Mouse (Mus musculus) layer of hippocampus, adult 2 months (tissue): Measurements from ENCODE around the gene Tmem217. TPM values are rescaled to one million over a fixed set of nuclear protein-coding genes. Genes with fewer than 3 reads are reported as not detected.
"Not testable (repeated sequence)": the region's sequence is repeated elsewhere in the genome, so short reads cannot be mapped to it uniquely, and the experiment has no call there.

ENCODE experiments used
- DNase-seq, 2 experiments: peaks; one replicate each; pipeline ENCODE4 v3.0.0; 2022; ENCODE audit warnings: low spot score in 2 of 2
- H3K27ac ChIP-seq: fragments of 200-600 bp; 2 replicates; pipeline ENCODE4 v1.8.1; 2022
- H3K4me3 ChIP-seq: fragments of 200-600 bp; 2 replicates; pipeline ENCODE4 v1.8.1; 2022; ENCODE audit warnings: mild to moderate bottlenecking
- CTCF ChIP-seq: fragments of 200-600 bp; conservative IDR thresholded peaks from 2 replicates; pipeline ENCODE4 v1.8.1; 2022; ENCODE audit warnings: antibody characterized with exemption, mild to moderate bottlenecking, moderate library complexity
- total RNA-seq, 2 experiments: library from RNA; stranded (reverse); gene quantifications; 2 replicates each; pipeline ENCODE4 v1.2.3; 2021

Tmem217 gene
- total RNA-seq, 2 experiments from 2014 or later: not detected

- H3K27ac ChIP-seq: peak overlapping the region; percentile 33; the same call in 1 of the 2 replicates
- DNase-seq: peak in 1 of 2 experiments; percentile 27
- no peak for TF ChIP-seq CTCF
- no peak overlapping the region for H3K4me3 ChIP-seq
Observed at GRCm38 (mm10) chr17:29542831-29543690, 9.1 kb downstream of the Tmem217 start.

DNA sequence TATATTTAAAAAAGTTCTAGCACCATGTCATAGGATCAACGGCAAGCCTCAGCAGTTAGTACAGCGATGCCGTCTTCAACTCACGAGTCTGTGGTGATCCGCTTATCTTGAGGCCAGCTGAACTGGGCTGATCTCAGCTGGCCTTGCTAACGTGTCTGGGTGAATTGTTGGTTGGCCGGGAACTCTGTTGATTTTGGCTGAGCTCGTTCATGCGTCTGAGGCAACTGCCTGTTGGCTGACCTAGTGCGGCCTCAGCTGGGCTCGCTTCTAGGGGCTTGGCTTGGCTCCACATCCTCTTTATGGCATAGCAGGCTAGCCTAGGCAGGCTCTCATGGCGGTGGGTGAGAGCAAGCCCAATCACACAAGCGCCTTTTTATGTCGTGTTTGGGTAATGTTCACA is 10.8 kb downstream of the Tmem217 start:
- no peak for TF ChIP-seq CTCF
- no peak for DNase-seq
- no peak overlapping the region for H3K4me3 ChIP-seq
- no peak overlapping the region for H3K27ac ChIP-seq

GRCm38 (mm10) chr17:29540426-29540825 is 11.8 kb downstream of the Tmem217 start:
- TF ChIP-seq CTCF: no peak
- H3K27ac ChIP-seq: no peak overlapping the region
- H3K4me3 ChIP-seq: no peak overlapping the region
- DNase-seq: no peak

DNA sequence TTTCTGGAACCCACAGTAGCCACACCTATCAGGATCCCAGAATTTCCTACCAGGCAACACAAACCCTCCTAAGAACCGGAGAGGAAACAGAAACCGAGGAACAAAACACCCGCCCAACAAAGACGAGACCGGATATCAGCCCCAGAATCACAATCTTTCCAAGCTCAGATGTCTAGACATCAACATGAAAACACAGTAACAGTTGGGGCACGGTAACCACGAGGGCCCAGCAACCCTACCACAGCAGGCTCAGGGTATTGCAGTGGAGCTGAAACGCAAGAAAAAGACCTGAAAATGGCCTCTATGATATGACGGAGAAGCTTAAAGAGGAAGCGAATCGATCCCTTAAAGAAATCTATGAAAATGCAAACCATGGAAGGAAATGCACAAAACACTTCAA is 18.3 kb downstream of the Tmem217 start:
- TF ChIP-seq CTCF: no peak
- DNase-seq: no peak
- Histone ChIP-seq H3K27ac (no peak overlapping the region), H3K4me3 (no peak overlapping the region)

- H3K27ac ChIP-seq: no peak overlapping the region
- H3K4me3 ChIP-seq: no peak overlapping the region
- DNase-seq: no peak
- no peak for TF ChIP-seq CTCF
Observed at GRCm38 (mm10) chr17:29531757-29532384, 20.3 kb downstream of the Tmem217 start.

DNA sequence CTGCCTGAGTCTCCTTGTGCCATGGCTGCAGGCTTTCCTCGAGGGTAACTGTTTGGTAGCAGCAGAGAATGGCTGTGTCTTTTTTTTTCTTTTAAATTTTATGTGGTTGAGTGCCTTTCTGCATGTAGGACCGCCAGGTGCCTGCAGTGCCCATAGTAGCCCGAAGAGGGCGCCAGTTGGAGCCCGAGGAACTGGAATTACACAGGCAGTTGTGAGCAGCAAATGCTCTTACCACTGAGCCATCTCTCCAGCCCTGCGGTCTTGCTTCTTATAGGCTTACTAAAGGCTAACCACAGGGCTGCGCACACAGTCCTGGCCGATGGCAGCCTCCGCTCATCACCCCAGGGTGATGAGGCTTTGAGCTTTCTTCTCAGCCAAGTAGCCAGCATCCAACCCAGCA is 20.9 kb downstream of the Tmem217 start:
- DNase-seq: no peak
- TF ChIP-seq CTCF: peak; percentile 27
- H3K4me3 ChIP-seq: no peak overlapping the region
- H3K27ac ChIP-seq: no peak overlapping the region

- no peak for DNase-seq
Observed at GRCm38 (mm10) chr17:29530508-29530907, 21.7 kb downstream of the Tmem217 start.

GRCm38 (mm10) chr17:29528568-29529187 is 23.5 kb downstream of the Tmem217 start:
- peak; percentile 62 for TF ChIP-seq CTCF

More at GRCm38 (mm10) chr17:29530508-29530907, 21.7 kb downstream of the Tmem217 start:
- TF ChIP-seq CTCF: no peak
- Histone ChIP-seq H3K27ac (no peak overlapping the region), H3K4me3 (no peak overlapping the region)

GRCm38 (mm10) chr17:29525613-29526012 is 26.6 kb downstream of the Tmem217 start:
- no peak for TF ChIP-seq CTCF
- Histone ChIP-seq H3K4me3 (no peak overlapping the region), H3K27ac (no peak overlapping the region)
- DNase-seq: no peak

More at GRCm38 (mm10) chr17:29528568-29529187, 23.5 kb downstream of the Tmem217 start:
- H3K4me3 ChIP-seq: no peak overlapping the region
- no peak for DNase-seq
- H3K27ac ChIP-seq: no peak overlapping the region

GRCm38 (mm10) chr17:29519731-29520130 is 32.5 kb downstream of the Tmem217 start:
- no peak overlapping the region for H3K4me3 ChIP-seq
- TF ChIP-seq CTCF: no peak
- no peak for DNase-seq
- H3K27ac ChIP-seq: no peak overlapping the region

GRCm38 (mm10) chr17:29518665-29519064 is 33.5 kb downstream of the Tmem217 start:
- H3K27ac ChIP-seq, DNase-seq, H3K4me3 ChIP-seq: not testable (repeated sequence)

DNA sequence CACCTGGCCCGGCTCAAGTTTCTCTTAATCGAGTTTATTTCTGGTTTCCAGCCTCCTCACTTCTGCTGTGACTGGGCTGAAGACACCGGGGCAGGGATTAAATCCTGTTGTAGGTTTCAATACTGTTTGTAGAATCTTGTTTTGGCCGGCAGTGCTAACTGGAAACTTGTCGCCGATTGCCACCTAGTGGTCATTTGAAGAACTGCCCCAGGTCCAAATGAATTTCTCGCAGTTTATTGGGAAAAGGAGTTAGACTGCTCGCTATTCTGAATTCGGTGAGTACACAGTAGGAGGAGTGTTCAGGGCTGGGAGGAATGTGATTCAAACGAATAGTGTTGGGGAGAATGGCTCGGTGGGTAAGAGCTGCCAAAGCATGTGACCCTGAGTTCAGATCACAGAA is 37.8 kb downstream of the Tmem217 start:
- peak; percentile 79 to 85 for DNase-seq
- Histone ChIP-seq H3K4me3 (no peak overlapping the region), H3K27ac (no peak overlapping the region)
- peak; percentile 99 for TF ChIP-seq CTCF

DNA sequence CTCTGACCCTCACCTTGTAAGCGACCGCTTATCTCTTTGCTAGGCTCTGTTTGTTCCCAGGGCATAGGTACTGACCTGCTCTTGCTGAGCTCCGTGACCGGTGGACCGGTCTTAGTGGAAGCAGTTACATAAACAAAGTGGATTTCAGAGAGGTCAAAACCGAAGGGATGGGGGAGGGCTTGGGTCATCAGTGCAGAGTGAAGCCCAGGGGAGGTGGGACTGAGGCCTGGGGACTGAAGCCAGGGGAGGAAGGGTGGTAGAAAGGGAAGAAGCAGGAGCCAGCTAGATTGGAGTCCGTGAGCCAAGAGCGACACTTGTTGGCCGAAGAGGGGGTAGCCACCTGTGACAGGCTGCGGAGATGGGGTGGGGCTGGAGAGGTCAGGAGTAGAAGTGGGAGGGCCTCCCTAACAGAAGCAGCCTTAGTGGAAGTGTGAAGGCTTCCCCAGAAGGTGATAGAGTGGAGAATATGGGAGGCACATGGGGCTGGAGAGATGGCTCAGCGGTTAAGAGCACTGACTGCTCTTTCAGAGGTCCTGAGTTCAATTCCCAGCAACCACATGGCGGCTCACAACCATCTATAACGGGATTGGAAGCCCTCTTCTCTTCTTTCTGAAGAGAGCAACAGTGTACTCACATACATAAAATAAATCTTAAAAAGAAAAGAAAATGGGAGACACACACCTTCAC is 39.0 kb downstream of the Tmem217 start:
- DNase-seq: no peak
- H3K4me3 ChIP-seq: no peak overlapping the region
- TF ChIP-seq CTCF: peak; percentile 64
- no peak overlapping the region for H3K27ac ChIP-seq
